Mouse (Mus musculus): Measurements from ENCODE around the gene Gm3376. TPM values are rescaled to one million over a fixed set of nuclear protein-coding genes. Genes with fewer than 3 reads are reported as not detected.
"Not testable (repeated sequence)": the region's sequence is repeated elsewhere in the genome, so short reads cannot be mapped to it uniquely, and the experiment has no call there.

Gene Gm3376
- total RNA-seq (2014; rRNA removed; ENCODE audit: low replicate concordance) (not detected in 2 replicates), polyA plus RNA-seq (2015; fragmentation: Nextera tagmentation; extraction: Ambion mirVana) (not detected in 2 replicates)

- H3K4me2 ChIP-seq (ENCODE audit: low read depth, low read length); H3K9me3 ChIP-seq (replicated peaks; ENCODE audit: control insufficient read depth, low read length); DNase-seq (ENCODE audit: low spot score); H3K4me1 ChIP-seq (ENCODE audit: control insufficient read depth, insufficient read depth); H3K27me3 ChIP-seq (ENCODE audit: control insufficient read depth, insufficient read depth, low read length); ATAC-seq (ENCODE audit: insufficient read depth, low read depth); H3K4me3 ChIP-seq (ENCODE audit: low read depth, low read length); H3K9ac ChIP-seq (replicated peaks; ENCODE audit: low read depth, low read length); H3K36me3 ChIP-seq (replicated peaks; ENCODE audit: control insufficient read depth, insufficient read depth, low read length); H3K27ac ChIP-seq (ENCODE audit: low read depth): not testable (repeated sequence)
- no CpG with 5 or more reads among the region's 9 CpGs for WGBS
Observed at GRCm38 (mm10) chrY:3771373-3771772, at the start of gene Gm3376. Gm3376 (plus strand) TSS chrY:3771673.
